Mouse (Mus musculus) megakaryocyte, embryonic 14.5 days (primary cell): Measurements from ENCODE around the gene Klhl3.

Source experiments
- FLI1 ChIP-seq: IDR thresholded peaks from 2 replicates; pipeline ENCODE4 v1.6.1; 2012; ENCODE audit warnings: low read length, inconsistent platforms, mixed read lengths
- GATA1 ChIP-seq: IDR thresholded peaks from 3 replicates; pipeline ENCODE4 v1.6.1; 2012; ENCODE audit warnings: mixed read lengths, low read length, inconsistent platforms, borderline replicate concordance

DNA sequence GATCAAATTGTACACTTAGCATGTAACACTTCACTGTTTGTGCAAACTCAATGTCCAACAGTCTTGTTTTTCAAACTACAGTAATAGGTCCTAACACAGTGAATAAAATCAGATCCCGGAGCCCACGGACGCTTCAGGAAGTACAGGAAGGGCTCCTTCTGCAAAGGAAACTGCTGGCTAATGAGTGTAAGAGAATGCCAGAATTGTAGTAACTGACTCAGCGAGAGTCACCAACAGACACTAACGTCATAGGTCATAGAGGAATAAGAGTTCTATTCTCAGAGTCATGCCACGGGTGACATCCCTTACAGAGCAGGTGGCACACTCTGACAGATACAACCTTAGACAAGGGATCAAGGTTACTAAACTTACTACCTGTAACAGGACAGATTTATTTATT, 78.9 kb downstream of the Klhl3 start:
- TF ChIP-seq GATA1 (no peak), FLI1 (no peak)
